Mouse (Mus musculus): ENCODE results near the gene Sstr4. TPM values are rescaled to one million over a fixed set of nuclear protein-coding genes. Genes with fewer than 3 reads are reported as not detected.

Sstr4 gene
- polyA plus RNA-seq, 1 experiment: 0.36 TPM

DNA sequence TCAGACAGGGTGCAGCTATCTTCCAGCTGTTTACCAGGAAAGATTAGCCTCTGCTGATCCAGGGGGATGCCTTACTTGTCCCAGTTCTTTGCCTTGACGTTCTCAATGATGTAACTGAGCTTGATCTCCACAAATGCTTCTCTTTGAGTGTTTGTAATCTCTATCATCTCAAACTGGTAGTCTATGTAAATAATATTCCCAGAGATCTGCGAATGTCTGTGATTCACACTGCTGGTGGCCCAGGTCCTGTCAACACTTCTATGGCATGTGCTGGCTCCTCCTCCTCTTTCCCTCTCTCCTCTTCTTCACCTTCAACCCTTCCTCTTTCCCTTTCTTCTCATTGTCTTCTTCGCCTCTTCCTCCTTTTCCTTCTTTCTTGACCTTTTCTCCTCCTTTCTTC lies 24.0 kb downstream of the Sstr4 start:
- WGBS: 79% methylated on average over 3 of the region's 3 CpGs
- DNase-seq: no peak
- Histone ChIP-seq H3K36me3 (ENCODE audit: control insufficient read depth, insufficient read depth, low read length) (no peaks in the 10 kb centered on the region), H3K4me1 (ENCODE audit: control insufficient read depth, insufficient read depth, low read length) (no peaks in the 10 kb centered on the region), H3K27ac (ENCODE audit: insufficient read depth, low read depth, low read length) (no peak overlapping the region), H3K27me3 (replicated peaks; ENCODE audit: control insufficient read depth, insufficient read depth, low read length) (no peaks in the 10 kb centered on the region), H3K4me3 (ENCODE audit: insufficient read depth, low read depth, low read length) (no peak overlapping the region)
- TF ChIP-seq CTCF (conservative IDR thresholded peaks at IDR 0.05; ENCODE audit: insufficient read depth, insufficient read length, low read depth, low read length): no peak
- no peak for TF ChIP-seq POLR2A (IDR thresholded peaks at IDR 0.05; ENCODE audit: low read depth, low read length)

GRCm38 (mm10) chr2:148419776-148420175 lies 24.6 kb downstream of the Sstr4 start:
- Histone ChIP-seq H3K4me3 (ENCODE audit: insufficient read depth, low read depth, low read length) (no peak overlapping the region), H3K27me3 (replicated peaks; ENCODE audit: control insufficient read depth, insufficient read depth, low read length) (no peaks in the 10 kb centered on the region), H3K36me3 (ENCODE audit: control insufficient read depth, insufficient read depth, low read length) (no peaks in the 10 kb centered on the region), H3K27ac (ENCODE audit: insufficient read depth, low read depth, low read length) (no peak overlapping the region), H3K4me1 (ENCODE audit: control insufficient read depth, insufficient read depth, low read length) (no peaks in the 10 kb centered on the region)
- no peak for DNase-seq
- 76% methylated on average over 2 of the region's 2 CpGs for WGBS
- TF ChIP-seq CTCF (conservative IDR thresholded peaks at IDR 0.05; ENCODE audit: insufficient read depth, insufficient read length, low read depth, low read length): no peak
- TF ChIP-seq POLR2A (IDR thresholded peaks at IDR 0.05; ENCODE audit: low read depth, low read length): no peak

DNA sequence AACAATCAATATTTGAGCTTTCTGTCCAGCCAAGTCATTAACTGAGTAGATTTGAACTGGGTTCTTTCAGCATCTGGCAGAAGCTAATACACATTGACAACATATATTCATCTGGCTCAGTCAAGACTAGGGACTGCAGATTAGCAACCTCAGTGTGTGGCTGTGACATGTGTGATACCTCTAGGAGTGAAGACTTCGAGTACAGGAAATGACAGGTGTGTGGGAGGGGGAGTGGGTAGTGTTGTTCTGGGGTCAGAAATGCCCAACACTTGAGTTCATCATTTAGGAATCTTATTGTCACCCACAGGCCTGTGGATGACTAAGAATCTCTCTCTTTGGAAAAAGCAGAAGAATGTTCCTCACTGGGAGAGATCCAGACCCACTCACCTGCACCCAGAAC lies 26.0 kb downstream of the Sstr4 start:
- WGBS: 38% methylated on average over 1 of the region's 1 CpGs
- no peaks in the 10 kb centered on the region for H3K36me3 ChIP-seq (ENCODE audit: control insufficient read depth, insufficient read depth, low read length)
- no peak overlapping the region for H3K27ac ChIP-seq (ENCODE audit: insufficient read depth, low read depth, low read length)
- TF ChIP-seq POLR2A (IDR thresholded peaks at IDR 0.05; ENCODE audit: low read depth, low read length): no peak
- no peak for TF ChIP-seq CTCF (conservative IDR thresholded peaks at IDR 0.05; ENCODE audit: insufficient read depth, insufficient read length, low read depth, low read length)
- DNase-seq: no peak
- H3K4me1 ChIP-seq (ENCODE audit: control insufficient read depth, insufficient read depth, low read length): no peaks in the 10 kb centered on the region
- no peak overlapping the region for H3K4me3 ChIP-seq (ENCODE audit: insufficient read depth, low read depth, low read length)
- H3K27me3 ChIP-seq (replicated peaks; ENCODE audit: control insufficient read depth, insufficient read depth, low read length): no peaks in the 10 kb centered on the region

DNA sequence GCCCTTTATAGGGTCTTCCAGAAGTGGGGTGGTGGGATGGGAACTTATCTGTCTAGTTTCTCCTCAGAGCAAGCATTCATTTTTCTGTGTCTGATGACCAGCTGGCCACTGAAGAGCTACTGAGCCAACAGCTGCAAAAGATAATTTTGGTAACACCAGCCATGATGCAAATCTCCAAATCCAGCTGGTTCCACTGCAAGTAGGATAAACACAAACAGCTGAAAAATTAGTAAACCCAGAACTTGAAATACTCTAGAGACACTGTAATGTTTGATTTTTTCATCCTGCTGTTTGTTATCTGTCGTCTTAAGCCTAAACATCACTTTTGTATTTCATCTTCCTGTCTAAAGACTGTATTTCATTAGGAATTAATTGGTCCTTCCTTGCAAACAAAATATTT lies 26.6 kb downstream of the Sstr4 start:
- no peak for TF ChIP-seq POLR2A (IDR thresholded peaks at IDR 0.05; ENCODE audit: low read depth, low read length)
- no peak for TF ChIP-seq CTCF (conservative IDR thresholded peaks at IDR 0.05; ENCODE audit: insufficient read depth, insufficient read length, low read depth, low read length)
- H3K27me3 ChIP-seq (replicated peaks; ENCODE audit: control insufficient read depth, insufficient read depth, low read length): no peaks in the 10 kb centered on the region
- DNase-seq: no peak
- no peak overlapping the region for H3K4me3 ChIP-seq (ENCODE audit: insufficient read depth, low read depth, low read length)
- 66% methylated on average over 1 of the region's 1 CpGs for WGBS
- no peaks in the 10 kb centered on the region for H3K4me1 ChIP-seq (ENCODE audit: control insufficient read depth, insufficient read depth, low read length)
- no peak overlapping the region for H3K27ac ChIP-seq (ENCODE audit: insufficient read depth, low read depth, low read length)
- H3K36me3 ChIP-seq (ENCODE audit: control insufficient read depth, insufficient read depth, low read length): no peaks in the 10 kb centered on the region

DNA sequence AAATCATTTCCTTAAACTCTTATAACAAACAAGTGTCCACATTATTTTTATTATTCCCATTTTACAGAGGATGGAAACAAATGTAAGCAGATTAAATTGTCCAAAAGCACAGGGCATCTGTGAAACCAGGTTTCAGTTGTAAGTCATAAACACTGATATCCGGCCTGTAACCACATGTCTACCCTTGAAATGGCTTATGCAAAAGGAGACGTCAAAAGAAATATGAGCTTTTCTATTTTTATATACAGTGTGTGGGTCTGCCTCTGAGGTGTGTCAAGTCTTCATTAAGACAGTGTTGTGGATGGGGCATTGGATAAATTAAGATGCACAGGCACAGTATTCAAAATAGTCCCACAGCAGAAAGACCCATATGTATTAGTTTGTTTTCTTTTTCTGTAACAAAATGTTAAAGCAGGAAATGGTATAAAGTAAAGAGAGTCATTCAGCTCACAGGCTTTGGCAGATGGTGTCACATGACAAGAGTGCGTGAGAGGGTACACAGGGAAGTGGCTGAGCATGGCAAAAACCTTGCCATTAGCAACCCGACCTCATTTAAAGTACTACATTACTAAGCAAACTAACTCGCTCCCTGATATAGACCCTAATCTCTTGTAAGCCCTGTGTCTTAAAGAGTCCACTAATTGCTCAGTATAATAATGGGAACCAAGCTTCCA lies 30.7 kb downstream of the Sstr4 start:
- H3K36me3 ChIP-seq (ENCODE audit: control insufficient read depth, insufficient read depth, low read length): no peaks in the 10 kb centered on the region
- no peaks in the 10 kb centered on the region for H3K27me3 ChIP-seq (replicated peaks; ENCODE audit: control insufficient read depth, insufficient read depth, low read length)
- H3K27ac ChIP-seq (ENCODE audit: insufficient read depth, low read depth, low read length): no peak overlapping the region
- TF ChIP-seq POLR2A (IDR thresholded peaks at IDR 0.05; ENCODE audit: low read depth, low read length) (no peak), CTCF (conservative IDR thresholded peaks at IDR 0.05; ENCODE audit: insufficient read depth, insufficient read length, low read depth, low read length) (no peak)
- H3K4me1 ChIP-seq (ENCODE audit: control insufficient read depth, insufficient read depth, low read length): no peaks in the 10 kb centered on the region; the same call in 1 of the 2 replicates
- H3K4me3 ChIP-seq (ENCODE audit: insufficient read depth, low read depth, low read length): no peak overlapping the region
- DNase-seq: no peak
- WGBS: 62% methylated on average over 5 of the region's 5 CpGs

DNA sequence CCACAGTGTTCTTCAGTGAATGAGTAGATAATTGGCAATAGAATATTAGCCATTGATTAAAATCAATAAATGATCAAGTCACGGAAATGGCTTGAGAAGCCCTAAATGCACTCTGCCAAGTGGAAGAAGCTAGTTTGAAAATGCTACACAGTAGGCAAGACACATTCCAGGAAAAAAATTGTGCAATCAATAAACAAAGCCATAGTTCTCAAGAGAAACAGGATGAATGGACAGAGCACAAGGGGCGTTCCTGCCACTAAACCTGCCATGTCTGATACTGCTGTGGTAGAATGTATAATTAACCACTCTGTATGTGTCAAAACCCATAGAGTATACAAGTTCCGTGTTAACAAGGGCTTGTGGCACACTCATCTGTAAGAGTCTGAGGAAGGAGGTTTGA lies 32.4 kb downstream of the Sstr4 start:
- Histone ChIP-seq H3K27me3 (replicated peaks; ENCODE audit: control insufficient read depth, insufficient read depth, low read length) (no peaks in the 10 kb centered on the region), H3K4me1 (ENCODE audit: control insufficient read depth, insufficient read depth, low read length) (no peaks in the 10 kb centered on the region; the same call in 1 of the 2 replicates), H3K36me3 (ENCODE audit: control insufficient read depth, insufficient read depth, low read length) (no peaks in the 10 kb centered on the region), H3K27ac (ENCODE audit: insufficient read depth, low read depth, low read length) (no peak overlapping the region), H3K4me3 (ENCODE audit: insufficient read depth, low read depth, low read length) (no peak overlapping the region)
- 81% methylated on average over 3 of the region's 3 CpGs for WGBS
- no peak for TF ChIP-seq CTCF (conservative IDR thresholded peaks at IDR 0.05; ENCODE audit: insufficient read depth, insufficient read length, low read depth, low read length)
- no peak for TF ChIP-seq POLR2A (IDR thresholded peaks at IDR 0.05; ENCODE audit: low read depth, low read length)
- DNase-seq: no peak

DNA sequence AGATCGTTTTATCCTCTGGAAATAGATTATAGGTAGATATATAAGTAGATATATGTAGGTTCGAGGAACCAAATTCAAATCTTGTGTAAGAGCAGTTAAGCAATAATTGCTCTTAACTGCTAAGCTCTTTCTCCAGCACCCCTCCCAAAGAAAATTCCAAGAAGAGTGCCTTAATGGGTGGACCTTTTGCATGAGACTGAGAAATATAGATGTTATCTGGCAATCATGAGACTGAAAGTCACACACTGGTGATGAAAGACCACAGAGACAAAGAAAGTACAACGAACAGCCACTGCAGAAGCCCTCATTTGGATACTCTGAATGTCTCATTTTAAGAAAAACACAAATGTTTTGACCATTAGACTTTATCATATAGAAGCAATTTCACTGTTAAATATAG lies 33.4 kb downstream of the Sstr4 start:
- no peaks in the 10 kb centered on the region for H3K27me3 ChIP-seq (replicated peaks; ENCODE audit: control insufficient read depth, insufficient read depth, low read length)

More for the DNA sequence above, 33.4 kb downstream of the Sstr4 start:
- no peak for TF ChIP-seq POLR2A (IDR thresholded peaks at IDR 0.05; ENCODE audit: low read depth, low read length)
- TF ChIP-seq CTCF (conservative IDR thresholded peaks at IDR 0.05; ENCODE audit: insufficient read depth, insufficient read length, low read depth, low read length): no peak
- Histone ChIP-seq H3K36me3 (ENCODE audit: control insufficient read depth, insufficient read depth, low read length) (no peaks in the 10 kb centered on the region), H3K27ac (ENCODE audit: insufficient read depth, low read depth, low read length) (no peak overlapping the region), H3K4me1 (ENCODE audit: control insufficient read depth, insufficient read depth, low read length) (no peaks in the 10 kb centered on the region; the same call in 1 of the 2 replicates), H3K4me3 (ENCODE audit: insufficient read depth, low read depth, low read length) (no peak overlapping the region)
- DNase-seq: no peak
- WGBS: 63% methylated on average over 3 of the region's 3 CpGs

All from kidney, adult 2 months (tissue).